Mouse (Mus musculus): ENCODE measurements around the gene Gm26602. TPM values are rescaled to one million over a fixed set of nuclear protein-coding genes. Genes with fewer than 3 reads are reported as not detected.
"Not testable (repeated sequence)": the region's sequence is repeated elsewhere in the genome, so short reads cannot be mapped to it uniquely, and the experiment has no call there.

The Gm26602 gene
- polyA plus RNA-seq, 1 experiment from 2014 or later = 0.96 TPM

- no peaks in the 10 kb centered on the region for H3K27me3 ChIP-seq
- H3K4me2 ChIP-seq = peak overlapping the region; percentile 96
- peaks cover 34% of the 10 kb centered on the region for H3K4me1 ChIP-seq
- peak overlapping the region; percentile 83 for H3K27ac ChIP-seq
- peak; percentile 5; the same call in 1 of the 2 replicates for ATAC-seq (replicated peaks; ENCODE audit: low FRiP score)
- H3K9ac ChIP-seq = peak overlapping the region; percentile 82
- WGBS = under 1% methylated on average over 26 of the region's 26 CpGs
- no peaks in the 10 kb centered on the region for H3K9me3 ChIP-seq (replicated peaks)
- H3K36me3 ChIP-seq = peaks cover 26% of the 10 kb centered on the region
- peak overlapping the region; percentile 77 for H3K4me3 ChIP-seq (replicated peaks)
These were observed 36.9 kb upstream of the Gm26602 start for GRCm38 (mm10) chr10:79873715-79874289.

GRCm38 (mm10) chr10:79874290-79874862, 36.3 kb upstream of the Gm26602 start, which contains the start of the genes Prtn3 and Plppr3:
Gene Prtn3 (plus strand): TSS chr10:79874476.
Gene Plppr3 (minus strand): TSS chr10:79874634.
- Histone ChIP-seq H3K9ac (peak within 1 kb of the TSS; percentile 82), H3K27ac (peak within 1 kb of the TSS; percentile 83), H3K9me3 (replicated peaks) (no peaks in the 10 kb centered on the region), H3K27me3 (no peaks in the 10 kb centered on the region), H3K4me1 (peaks cover 37% of the 10 kb centered on the region), H3K36me3 (peaks cover 22% of the 10 kb centered on the region), H3K4me3 (replicated peaks) (peak within 1 kb of the TSS; percentile 77), H3K4me2 (peak within 1 kb of the TSS; percentile 96)
- WGBS = under 1% methylated on average over 52 of the region's 57 CpGs
- ATAC-seq (replicated peaks; ENCODE audit: low FRiP score) = peak; percentile 85

DNA sequence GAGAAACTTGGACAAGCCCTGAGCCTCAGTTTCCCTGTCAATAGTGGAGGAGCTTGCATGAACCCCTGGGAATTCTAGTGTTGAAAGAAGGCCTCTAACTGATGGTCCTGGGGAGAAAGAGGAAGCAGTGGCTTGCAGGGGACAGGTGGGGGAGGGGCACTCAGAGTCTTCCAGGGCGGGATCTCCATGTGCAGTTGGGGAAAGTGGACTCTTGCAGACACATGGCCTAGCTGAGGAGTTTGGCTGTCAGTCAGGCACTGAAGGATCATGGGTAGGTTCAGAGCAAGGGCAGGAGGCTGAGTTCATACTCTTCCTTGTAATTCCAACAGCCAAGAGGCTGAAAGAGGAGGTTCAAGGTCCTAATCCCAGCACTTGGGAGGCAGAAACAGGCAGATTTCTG, 33.5 kb upstream of the Gm26602 start:
- no peak overlapping the region for H3K9ac ChIP-seq
- H3K9me3 ChIP-seq (replicated peaks) = no peaks in the 10 kb centered on the region
- H3K27me3 ChIP-seq = 0 out of 2 replicates have a peak, but pooled peaks cover 5% of the 10 kb centered on the region
- H3K4me2 ChIP-seq = no peak overlapping the region
- WGBS = 38% methylated on average over 1 of the region's 1 CpGs
- ATAC-seq (replicated peaks; ENCODE audit: low FRiP score) = no peak
- no peak overlapping the region for H3K4me3 ChIP-seq (replicated peaks)
- no peaks in the 10 kb centered on the region for H3K36me3 ChIP-seq
- H3K4me1 ChIP-seq = peaks cover 65% of the 10 kb centered on the region
- H3K27ac ChIP-seq = no peak overlapping the region

GRCm38 (mm10) chr10:79877757-79878156, 32.9 kb upstream of the Gm26602 start:
- WGBS = 44% methylated on average over 12 of the region's 12 CpGs

GRCm38 (mm10) chr10:79879527-79879926, 31.1 kb upstream of the Gm26602 start:
- Histone ChIP-seq H3K27me3 (peaks cover 8% of the 10 kb centered on the region; the same call in 1 of the 2 replicates), H3K9ac (no peak overlapping the region), H3K9me3 (replicated peaks) (no peaks in the 10 kb centered on the region), H3K4me2 (peak overlapping the region; percentile 1; the same call in 1 of the 2 replicates), H3K4me1 (peaks cover 65% of the 10 kb centered on the region), H3K36me3 (no peaks in the 10 kb centered on the region), H3K4me3 (replicated peaks) (no peak overlapping the region), H3K27ac (peak overlapping the region; percentile 74)
- peak; percentile 22; the same call in 1 of the 2 replicates for ATAC-seq (replicated peaks; ENCODE audit: low FRiP score)
- 30% methylated on average over 3 of the region's 3 CpGs for WGBS

More at GRCm38 (mm10) chr10:79877757-79878156, 32.9 kb upstream of the Gm26602 start:
- no peak for ATAC-seq (replicated peaks; ENCODE audit: low FRiP score)
- H3K9ac ChIP-seq = no peak overlapping the region
- no peak overlapping the region for H3K4me2 ChIP-seq
- peak overlapping the region; percentile 28; the same call in 1 of the 2 replicates for H3K27ac ChIP-seq
- no peaks in the 10 kb centered on the region for H3K36me3 ChIP-seq
- H3K9me3 ChIP-seq (replicated peaks) = no peaks in the 10 kb centered on the region
- peaks cover 67% of the 10 kb centered on the region for H3K4me1 ChIP-seq
- 0 out of 2 replicates have a peak, but pooled peaks cover 5% of the 10 kb centered on the region for H3K27me3 ChIP-seq
- no peak overlapping the region for H3K4me3 ChIP-seq (replicated peaks)

DNA sequence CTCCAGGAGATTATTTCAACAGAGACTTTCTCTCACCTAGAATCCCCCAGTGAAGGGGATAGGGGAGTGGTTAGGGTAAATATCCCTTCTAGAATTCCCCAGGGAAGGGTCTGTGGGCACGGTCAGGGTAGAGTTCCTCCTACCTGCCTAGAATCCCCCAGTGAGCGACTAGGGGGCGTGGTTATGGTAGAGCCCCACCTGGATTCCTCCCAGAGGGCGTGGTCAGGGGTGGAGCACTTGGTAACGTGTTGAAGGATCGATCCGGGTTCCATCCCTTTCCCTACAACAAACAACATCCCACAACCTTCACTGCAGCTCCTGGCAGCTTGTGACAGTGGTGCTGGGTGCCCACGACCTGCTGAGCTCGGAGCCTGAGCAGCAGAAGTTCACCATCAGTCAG, 29.9 kb upstream of the Gm26602 start:
- peak overlapping the region; percentile 27; the same call in 1 of the 2 replicates for H3K4me2 ChIP-seq
- no peak overlapping the region; the same call in 1 of the 2 replicates for H3K4me3 ChIP-seq (replicated peaks)
- H3K36me3 ChIP-seq = no peaks in the 10 kb centered on the region
- H3K4me1 ChIP-seq = peaks cover 61% of the 10 kb centered on the region
- H3K9ac ChIP-seq = no peak overlapping the region
- 16% methylated on average over 9 of the region's 9 CpGs for whole genome bisulfite sequencing
- H3K9me3 ChIP-seq (replicated peaks) = no peaks in the 10 kb centered on the region
- H3K27ac ChIP-seq = peak overlapping the region; percentile 74
- peaks cover 8% of the 10 kb centered on the region; the same call in 1 of the 2 replicates for H3K27me3 ChIP-seq
- ATAC-seq (replicated peaks; ENCODE audit: low FRiP score) = no peak

- H3K27me3 ChIP-seq = peaks cover 8% of the 10 kb centered on the region; the same call in 1 of the 2 replicates
- no peaks in the 10 kb centered on the region for H3K9me3 ChIP-seq (replicated peaks)
- H3K4me1 ChIP-seq = peaks cover 60% of the 10 kb centered on the region
- H3K36me3 ChIP-seq = no peaks in the 10 kb centered on the region
- no peak for ATAC-seq (replicated peaks; ENCODE audit: low FRiP score)
- H3K9ac ChIP-seq = peak overlapping the region; percentile 24
- H3K4me3 ChIP-seq (replicated peaks) = peak overlapping the region; percentile 22
- peak overlapping the region; percentile 52 for H3K4me2 ChIP-seq
- WGBS = 6% methylated on average over 22 of the region's 22 CpGs
- H3K27ac ChIP-seq = no peak overlapping the region
These were observed 28.7 kb upstream of the Gm26602 start for GRCm38 (mm10) chr10:79881981-79882380.

DNA sequence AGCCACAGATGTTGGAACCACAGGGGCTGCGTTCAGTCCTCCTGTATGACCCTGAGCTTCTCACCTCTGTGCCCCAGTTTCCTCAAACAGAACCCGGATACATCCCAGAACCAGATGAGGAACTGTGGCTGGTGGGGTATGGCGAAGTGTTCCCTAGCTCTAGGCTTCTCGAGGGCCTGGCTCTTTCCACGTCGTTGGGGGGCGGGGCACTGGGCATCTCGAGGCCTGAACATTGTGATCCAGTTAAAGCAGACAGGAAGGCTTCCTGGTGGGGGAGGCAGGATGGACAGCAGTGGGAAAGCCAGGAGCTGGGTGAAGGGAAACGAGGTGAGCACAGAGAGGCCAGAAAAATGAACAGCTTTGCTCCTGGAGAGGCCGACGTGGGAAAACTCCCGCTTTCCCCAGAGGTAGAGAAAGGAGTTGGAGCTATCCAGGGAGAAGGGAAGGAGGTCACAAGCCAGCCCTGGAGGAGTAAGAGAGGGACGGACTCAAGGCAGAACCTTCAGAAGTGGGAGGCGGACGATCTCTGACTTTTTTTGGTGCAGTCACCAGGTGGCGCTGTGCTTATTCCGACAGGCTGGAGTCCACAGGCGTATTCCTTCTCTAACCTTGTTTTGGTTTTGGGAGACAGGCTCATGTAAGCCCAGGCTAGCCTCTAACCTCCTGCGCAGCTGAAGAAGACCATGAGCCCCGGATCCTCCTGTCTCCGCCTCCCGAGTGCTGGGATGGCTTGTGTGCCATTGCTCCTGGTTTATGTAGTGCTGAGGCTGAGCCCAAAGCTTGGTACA, 27.2 kb upstream of the Gm26602 start:
- H3K9ac ChIP-seq = peak overlapping the region; percentile 5; the same call in 1 of the 2 replicates
- H3K9me3 ChIP-seq (replicated peaks) = no peaks in the 10 kb centered on the region
- 0 out of 2 replicates have a peak, but pooled peaks have one; percentile 3 for ATAC-seq (replicated peaks; ENCODE audit: low FRiP score)
- H3K36me3 ChIP-seq = no peaks in the 10 kb centered on the region
- H3K4me1 ChIP-seq = peaks cover 48% of the 10 kb centered on the region
- H3K27me3 ChIP-seq = peaks cover 8% of the 10 kb centered on the region; the same call in 1 of the 2 replicates
- peak overlapping the region; percentile 1; the same call in 1 of the 2 replicates for H3K4me3 ChIP-seq (replicated peaks)
- WGBS = 15% methylated on average over 22 of the region's 22 CpGs
- no peak overlapping the region for H3K27ac ChIP-seq
- peak overlapping the region; percentile 19; the same call in 1 of the 2 replicates for H3K4me2 ChIP-seq

DNA sequence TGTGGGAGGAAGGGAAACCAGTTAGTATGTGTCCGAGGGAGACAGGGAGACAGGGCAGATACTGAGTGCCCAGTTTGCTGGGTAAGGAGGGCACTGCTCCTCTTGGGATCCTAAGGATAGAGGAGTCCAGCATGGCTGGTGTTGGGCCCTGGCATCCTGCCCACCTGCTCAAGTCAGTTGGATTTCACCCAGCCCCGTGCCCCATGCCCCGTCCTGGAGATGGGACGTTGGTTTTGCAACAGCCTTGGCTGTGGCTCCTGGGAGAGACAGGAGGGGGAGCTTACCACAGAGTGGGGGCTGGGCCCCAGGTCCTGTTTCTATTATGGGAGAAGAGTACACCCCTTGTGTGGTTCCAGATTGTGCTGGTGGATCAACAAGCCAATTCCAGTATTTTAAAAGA, 26.2 kb upstream of the Gm26602 start:
- Histone ChIP-seq H3K4me1 (peaks cover 46% of the 10 kb centered on the region), H3K4me2 (no peak overlapping the region), H3K9ac (no peak overlapping the region), H3K27ac (no peak overlapping the region), H3K9me3 (replicated peaks) (no peaks in the 10 kb centered on the region), H3K36me3 (no peaks in the 10 kb centered on the region), H3K27me3 (peaks cover 8% of the 10 kb centered on the region; the same call in 1 of the 2 replicates), H3K4me3 (replicated peaks) (no peak overlapping the region)
- WGBS = 64% methylated on average over 4 of the region's 4 CpGs
- no peak for ATAC-seq (replicated peaks; ENCODE audit: low FRiP score)

DNA sequence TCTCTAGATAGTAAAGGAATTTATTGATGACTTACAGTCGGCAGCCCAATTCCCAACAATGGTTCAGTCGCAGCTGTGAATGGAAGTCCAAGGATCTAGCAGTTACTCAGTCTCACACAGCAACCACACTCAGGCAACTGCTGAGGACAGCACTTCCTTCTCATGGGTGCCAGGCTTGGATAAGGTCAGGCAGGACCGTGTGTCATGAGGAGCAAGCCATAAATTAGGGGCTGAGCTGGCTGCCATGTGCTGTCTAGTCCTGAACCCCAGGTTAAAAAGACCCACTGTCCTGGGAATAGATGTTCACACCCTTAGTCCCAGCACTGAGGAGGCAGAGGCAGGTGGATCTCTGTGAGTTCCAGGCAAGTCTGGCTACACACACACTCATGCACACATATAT, 25.7 kb upstream of the Gm26602 start:
- H3K27ac ChIP-seq; H3K9me3 ChIP-seq (replicated peaks); H3K36me3 ChIP-seq; ATAC-seq (replicated peaks; ENCODE audit: low FRiP score); H3K4me2 ChIP-seq; H3K27me3 ChIP-seq; H3K9ac ChIP-seq; H3K4me3 ChIP-seq (replicated peaks): not testable (repeated sequence)
- 70% methylated on average over 3 of the region's 3 CpGs for WGBS
- H3K4me1 ChIP-seq = peaks cover 41% of the 10 kb centered on the region

DNA sequence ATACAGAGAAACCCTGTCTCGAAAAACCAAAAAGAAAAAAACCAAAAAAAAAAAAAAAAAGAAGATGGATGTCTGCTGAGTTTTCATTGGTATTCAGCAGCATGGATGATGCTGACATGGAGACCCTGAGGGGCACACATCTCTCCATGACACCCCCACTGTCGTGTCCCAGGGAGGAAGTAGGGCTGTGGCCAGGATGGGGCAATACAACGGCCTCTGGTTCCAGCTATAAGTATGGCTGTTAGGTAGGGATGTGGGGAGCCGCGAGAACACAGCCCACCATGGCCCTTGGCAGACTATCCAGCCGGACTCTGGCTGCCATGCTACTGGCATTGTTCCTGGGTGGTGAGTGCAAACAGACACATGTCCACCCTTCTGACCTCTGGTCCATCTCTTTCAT, 24.6 kb upstream of the Gm26602 start, which contains the start of gene Elane:
Gene Elane (plus strand): TSS at position 194 of the 400 bp plus-strand sequence.
- no peaks in the 10 kb centered on the region for H3K9me3 ChIP-seq (replicated peaks)
- 85% methylated on average over 6 of the region's 6 CpGs for WGBS
- H3K36me3 ChIP-seq = no peaks in the 10 kb centered on the region
- no peak within 1 kb of the TSS for H3K27ac ChIP-seq
- ATAC-seq (replicated peaks; ENCODE audit: low FRiP score) = no peak
- peaks cover 8% of the 10 kb centered on the region; the same call in 1 of the 2 replicates for H3K27me3 ChIP-seq
- no peak within 1 kb of the TSS for H3K9ac ChIP-seq
- peaks cover 29% of the 10 kb centered on the region for H3K4me1 ChIP-seq
- no peak within 1 kb of the TSS for H3K4me3 ChIP-seq (replicated peaks)
- H3K4me2 ChIP-seq = no peak within 1 kb of the TSS

Data from kidney, embryonic 15.5 days (tissue).